Mouse (Mus musculus) lung, adult 2 months (tissue): ENCODE results near the gene Cby3. TPM values are rescaled to one million over a fixed set of nuclear protein-coding genes. Genes with fewer than 3 reads are reported as not detected.

Experiments used
- DNase-seq: peaks from one replicate; pipeline ENCODE4 v3.0.0; 2022
- H3K4me1 ChIP-seq: fragments of 200-500 bp; 2 replicates; pipeline ENCODE4 v1.6.1; 2011; ENCODE audit warnings: low read length; ENCODE audit not compliant: control insufficient read depth, insufficient read depth
- H3K4me3 ChIP-seq: fragments of 200-500 bp; replicated peaks from 2 replicates; pipeline ENCODE3; 2011; ENCODE audit warnings: low read depth, mild to moderate bottlenecking, control low read depth, low read length; ENCODE audit errors: extremely low read depth
- CTCF ChIP-seq: fragments of 200-500 bp; IDR thresholded peaks from 2 replicates; pipeline ENCODE4 v1.5.1; 2011; ENCODE audit warnings: mild to moderate bottlenecking, low read length, control low read depth; ENCODE audit not compliant: insufficient read depth
- POLR2A ChIP-seq: fragments of 200-500 bp; IDR thresholded peaks from 2 replicates; pipeline ENCODE4 v1.6.1; 2011; ENCODE audit warnings: low read depth, mild to moderate bottlenecking, control low read depth, low read length, borderline replicate concordance; ENCODE audit errors: extremely low read depth
- WGBS: fragments of 180-500 bp; shearing (Covaris S2); methylation state at CpG from one replicate; pipeline ENCODE4 v1.1.7; 2018; 5-methylcytosine and 5-hydroxymethylcytosine counted together
- polyA plus RNA-seq: library from polyadenylated mRNA; depleted of rRNA; stranded (reverse); fragments of >200 nt; gene quantifications from 2 replicates; pipeline ENCODE4 v1.2.3, GENCODE M21; 2012

Gene Cby3
- polyA plus RNA-seq, 1 experiment: 0.24 TPM

GRCm38 (mm10) chr11:50373621-50374020, 19.4 kb downstream of the Cby3 start:
- Histone ChIP-seq H3K4me1 (no peaks in the 10 kb centered on the region; the same call in 1 of the 2 replicates), H3K4me3 (no peak overlapping the region)
- WGBS: 100% methylated on average over 1 of the region's 1 CpGs
- TF ChIP-seq CTCF (no peak), POLR2A (no peak)
- DNase-seq: no peak

GRCm38 (mm10) chr11:50374286-50375015, 20.2 kb downstream of the Cby3 start:
- H3K4me1 ChIP-seq: peaks cover 6% of the 10 kb centered on the region
- no peak overlapping the region for H3K4me3 ChIP-seq
- TF ChIP-seq POLR2A: no peak
- DNase-seq: no peak
- WGBS: 88% methylated on average over 13 of the region's 13 CpGs

DNA sequence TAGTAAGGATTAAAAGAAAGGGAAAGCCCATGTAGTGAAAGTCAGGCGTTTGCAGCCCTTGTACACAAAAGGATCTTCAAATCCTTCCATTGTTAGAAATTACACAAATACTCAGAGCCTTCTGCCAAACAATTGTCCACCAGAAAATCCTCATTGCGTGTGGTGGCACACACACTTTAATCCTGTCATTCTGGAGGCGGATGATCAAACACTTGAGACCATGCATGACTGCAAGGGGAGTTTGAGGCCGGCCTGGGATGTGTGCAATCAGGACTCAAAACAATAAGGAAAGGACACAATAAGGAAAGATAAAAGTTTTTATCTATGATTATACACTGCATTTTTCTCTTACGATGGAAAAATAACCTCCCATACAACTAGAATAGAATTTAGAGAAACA, 21.2 kb downstream of the Cby3 start:
- WGBS: 84% methylated on average over 5 of the region's 5 CpGs
- DNase-seq: no peak

GRCm38 (mm10) chr11:50376156-50376790, 22.0 kb downstream of the Cby3 start:
- TF ChIP-seq POLR2A: no peak
- no peak for TF ChIP-seq CTCF
- WGBS: 38% methylated on average over 10 of the region's 10 CpGs
- Histone ChIP-seq H3K4me3 (no peak overlapping the region), H3K4me1 (peaks cover 11% of the 10 kb centered on the region)
- no peak for DNase-seq

More for the DNA sequence above, 21.2 kb downstream of the Cby3 start:
- Histone ChIP-seq H3K4me3 (no peak overlapping the region), H3K4me1 (peaks cover 9% of the 10 kb centered on the region)
- no peak for TF ChIP-seq POLR2A
- no peak for TF ChIP-seq CTCF

GRCm38 (mm10) chr11:50376911-50377891, 22.9 kb downstream of the Cby3 start, which contains the start of gene Hnrnph1:
Gene Hnrnph1 (plus strand): TSS chr11:50376990.
- H3K4me3 ChIP-seq: peak within 1 kb of the TSS; percentile 99
- under 1% methylated on average over 76 of the region's 76 CpGs for WGBS
- TF ChIP-seq POLR2A (peak; percentile 100), CTCF (no peak)
- peaks cover 14% of the 10 kb centered on the region for H3K4me1 ChIP-seq
- DNase-seq: peak; percentile 99

DNA sequence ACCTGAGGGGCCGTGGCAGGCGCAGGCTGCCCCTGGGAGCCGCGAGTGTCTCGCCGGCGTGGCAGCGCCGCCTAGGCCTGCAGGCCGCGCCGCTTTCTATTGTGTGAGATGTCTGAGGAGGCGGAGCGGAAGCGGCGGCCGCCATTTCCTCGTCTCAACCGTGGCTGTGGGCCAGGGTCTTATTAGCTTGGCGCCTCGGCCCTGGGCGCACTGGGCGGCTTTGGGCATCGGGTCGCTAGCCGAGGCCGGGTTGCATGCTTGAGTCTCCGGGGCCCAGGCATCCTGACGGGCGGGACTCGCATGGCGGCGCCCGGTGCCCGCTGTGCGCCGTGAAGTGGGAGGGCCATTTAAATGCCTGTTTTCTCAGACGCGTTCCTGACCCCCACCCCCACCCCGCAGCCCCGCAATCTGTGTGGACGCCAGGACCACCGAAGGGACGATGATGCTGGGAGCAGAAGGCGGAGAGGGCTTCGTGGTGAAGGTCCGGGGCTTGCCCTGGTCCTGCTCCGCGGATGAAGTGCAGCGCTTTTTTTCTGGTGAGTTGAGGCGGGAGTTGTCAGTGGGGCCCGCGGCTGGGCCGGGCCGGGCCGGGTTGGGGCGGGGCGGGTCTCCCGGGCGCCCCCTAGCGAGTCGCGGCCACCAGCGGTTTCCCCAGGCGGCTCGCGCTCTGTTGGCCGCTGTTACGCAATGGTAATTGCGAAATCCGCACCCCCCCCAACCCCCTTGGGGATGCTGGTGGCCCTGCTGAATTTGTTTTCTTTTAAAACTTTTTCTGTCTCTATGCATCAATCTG, 23.8 kb downstream of the Cby3 start:
- peak; percentile 47; the same call in 1 of the 2 replicates for TF ChIP-seq POLR2A
- TF ChIP-seq CTCF: peak; percentile 7; the same call in 1 of the 2 replicates
- Histone ChIP-seq H3K4me3 (peak overlapping the region; percentile 99), H3K4me1 (peaks cover 14% of the 10 kb centered on the region)
- under 1% methylated on average over 71 of the region's 71 CpGs for WGBS
- peak; percentile 83 for DNase-seq

GRCm38 (mm10) chr11:50379023-50379752, 24.9 kb downstream of the Cby3 start:
- whole genome bisulfite sequencing: 33% methylated on average over 12 of the region's 12 CpGs
- DNase-seq: no peak
- peak overlapping the region; percentile 99 for H3K4me3 ChIP-seq
- no peak for TF ChIP-seq CTCF
- TF ChIP-seq POLR2A: no peak
- H3K4me1 ChIP-seq: peaks cover 14% of the 10 kb centered on the region

DNA sequence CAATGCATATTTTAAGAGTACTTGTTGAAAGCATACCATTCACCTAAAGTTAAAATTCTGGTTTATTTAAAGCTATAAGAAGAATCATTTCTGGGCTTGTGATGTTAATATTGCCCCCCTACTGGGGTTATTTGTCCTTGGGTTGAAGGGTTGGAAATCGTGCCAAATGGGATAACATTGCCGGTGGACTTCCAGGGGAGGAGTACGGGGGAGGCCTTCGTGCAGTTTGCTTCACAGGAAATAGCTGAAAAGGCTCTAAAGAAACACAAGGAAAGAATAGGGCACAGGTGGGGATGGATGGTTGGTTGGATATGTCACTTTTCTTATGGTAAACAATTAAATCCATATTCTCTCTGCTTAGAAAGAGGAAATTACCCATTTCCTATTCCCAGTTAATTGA, 27.0 kb downstream of the Cby3 start:
- WGBS: under 1% methylated on average over 4 of the region's 4 CpGs
- Histone ChIP-seq H3K4me1 (peaks cover 14% of the 10 kb centered on the region), H3K4me3 (no peak overlapping the region)
- DNase-seq: no peak
- TF ChIP-seq CTCF: no peak
- no peak for TF ChIP-seq POLR2A
